ENCODE assay signal across 21 mouse cellular contexts in the genomic region with DNA sequence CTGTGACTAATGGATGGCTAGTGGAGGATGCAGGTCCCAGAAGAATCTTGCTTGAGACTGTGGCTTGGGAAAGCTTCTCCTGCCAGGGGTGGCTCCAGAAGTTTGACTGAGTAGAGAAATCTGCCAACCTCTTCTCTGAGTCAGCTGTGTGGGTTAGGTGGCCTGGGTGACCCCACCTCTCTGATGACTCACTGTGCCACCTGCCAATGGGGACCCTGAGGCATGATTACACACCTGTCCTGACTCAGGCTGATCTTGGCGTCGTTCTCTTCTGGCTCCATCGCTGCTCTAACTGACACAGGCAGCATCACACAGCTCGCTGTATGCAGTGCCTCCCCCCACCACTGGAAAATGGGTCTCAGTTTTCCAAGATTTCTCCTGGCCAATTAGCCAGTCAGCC. TPM values are rescaled to one million over a fixed set of nuclear protein-coding genes. Genes with fewer than 3 reads are reported as not detected.
"Had no signal": no experiment of that assay in that cellular context is flagged by ENCODE, and none has a peak within 500 bp of the region (broad histone marks: within the 10 kb centered on the region; RNA-seq: fewer than 3 reads in every experiment).

No protein-coding gene starts in this region.

- H3K4me3 ChIP-seq: limb, embryonic 10.5 days; limb, embryonic 13.5 days; liver, embryonic 12.5 days; liver, embryonic 15.5 days; lung, embryonic 15.5 days; megakaryocyte, embryonic 14.5 days; midbrain, embryonic 10.5 days; midbrain, embryonic 13.5 days; myocyte; neural tube, embryonic 13.5 days had no signal

- H3K4me1 ChIP-seq: limb, embryonic 10.5 days; limb, embryonic 13.5 days; liver, embryonic 12.5 days; liver, embryonic 15.5 days; lung, embryonic 15.5 days; megakaryocyte, embryonic 14.5 days; neural tube, embryonic 13.5 days had no signal

- H3K27me3 ChIP-seq: liver, embryonic 12.5 days; liver, embryonic 15.5 days; lung, embryonic 15.5 days; midbrain, embryonic 13.5 days; neural tube, embryonic 13.5 days had no signal

- ATAC-seq: liver, embryonic 12.5 days; midbrain, embryonic 13.5 days; midbrain, embryonic 16.5 days had no signal

- H3K9me3 ChIP-seq: limb, embryonic 10.5 days; limb, embryonic 13.5 days; liver, embryonic 12.5 days; liver, embryonic 15.5 days; lung, embryonic 15.5 days; megakaryocyte, embryonic 14.5 days; midbrain, embryonic 10.5 days; midbrain, embryonic 13.5 days; neural tube, embryonic 13.5 days had no signal

- H3K4me2 ChIP-seq: limb, embryonic 13.5 days; liver, embryonic 12.5 days; liver, embryonic 15.5 days; lung, embryonic 15.5 days; midbrain, embryonic 13.5 days; neural tube, embryonic 13.5 days had no signal

- DNase-seq: kidney, adult 18-20 months; kidney, postnatal 10 days; kidney, postnatal 36 days; layer of hippocampus, adult 9-11 months; liver; lung, adult 18-20 months; lung, postnatal 10 days; lung, postnatal 36 days; thymus, adult 18-20 months; thymus, postnatal 25 days had no signal

- H3K27ac ChIP-seq: limb, embryonic 10.5 days; limb, embryonic 13.5 days; liver, embryonic 12.5 days; liver, embryonic 15.5 days; lung, embryonic 15.5 days; midbrain, embryonic 10.5 days; midbrain, embryonic 13.5 days; neural tube, embryonic 13.5 days had no signal

- H3K36me3 ChIP-seq: limb, embryonic 10.5 days; limb, embryonic 13.5 days; liver, embryonic 12.5 days; liver, embryonic 15.5 days; lung, embryonic 15.5 days; midbrain, embryonic 10.5 days; midbrain, embryonic 13.5 days; neural tube, embryonic 13.5 days had no signal

- H3K9ac ChIP-seq: limb, embryonic 13.5 days; liver, embryonic 12.5 days; liver, embryonic 15.5 days; lung, embryonic 15.5 days; midbrain, embryonic 13.5 days; neural tube, embryonic 13.5 days had no signal

RNA-seq across cellular contexts. Expression of a gene that starts 44.3 kb away (rescaled TPM):
- polyA plus RNA-seq: limb, embryonic 10.5 days; liver, embryonic 15.5 days; lung, embryonic 15.5 days had no signal
